Mouse (Mus musculus) cerebellum, adult 2 months (tissue): ENCODE data around the gene Mslnl. TPM values are rescaled to one million over a fixed set of nuclear protein-coding genes. Genes with fewer than 3 reads are reported as not detected.

Experiments used
- DNase-seq, 2 experiments: peaks; one replicate each; pipeline ENCODE4 v3.0.0; 2021
- H3K27ac ChIP-seq: fragments of 200-500 bp; 2 replicates; pipeline ENCODE4 v1.5.1; 2012; ENCODE audit warnings: low read length, control low read depth, inconsistent platforms; ENCODE audit not compliant: insufficient read depth
- H3K27me3 ChIP-seq: fragments of 200-500 bp; 2 replicates; pipeline ENCODE4 v1.6.1; 2012; ENCODE audit warnings: inconsistent platforms, mild to moderate bottlenecking, low read length, moderate library complexity; ENCODE audit not compliant: control insufficient read depth, insufficient read depth
- H3K4me1 ChIP-seq: fragments of 200-500 bp; 2 replicates; pipeline ENCODE4 v1.6.1; 2011; ENCODE audit warnings: low read length; ENCODE audit not compliant: control insufficient read depth, insufficient read depth
- H3K4me3 ChIP-seq: fragments of 200-500 bp; replicated peaks from 2 replicates; pipeline ENCODE3; 2011; ENCODE audit warnings: mild to moderate bottlenecking, low read depth, low read length, control low read depth; ENCODE audit not compliant: insufficient read depth
- CTCF ChIP-seq: fragments of 200-500 bp; IDR thresholded peaks from 2 replicates; pipeline ENCODE4 v1.5.1; 2011; ENCODE audit warnings: low read depth, mild to moderate bottlenecking, control low read depth, low read length, moderate library complexity, borderline replicate concordance; ENCODE audit not compliant: insufficient read depth
- POLR2A ChIP-seq: fragments of 200-500 bp; IDR thresholded peaks from 2 replicates; pipeline ENCODE4 v1.6.1; 2011; ENCODE audit warnings: low read length, control low read depth, borderline replicate concordance; ENCODE audit not compliant: insufficient read depth
- WGBS: fragments of 180-500 bp; shearing (Covaris S2); methylation state at CpG from one replicate; pipeline ENCODE4 v1.1.7; 2018; 5-methylcytosine and 5-hydroxymethylcytosine counted together
- polyA plus RNA-seq: library from polyadenylated mRNA; depleted of rRNA; stranded (reverse); fragments of >200 nt; gene quantifications from 2 replicates; pipeline ENCODE4 v1.2.3, GENCODE M21; 2012

Gene Mslnl
- polyA plus RNA-seq, 1 experiment, result 1.1 TPM

- WGBS, result 80% methylated on average over 6 of the region's 6 CpGs
- H3K4me1 ChIP-seq, result peaks cover 15% of the 10 kb centered on the region
Measured at GRCm38 (mm10) chr17:25781339-25781738, 45.5 kb downstream of the Mslnl start.

GRCm38 (mm10) chr17:25783086-25783485 is 47.2 kb downstream of the Mslnl start:
- 6% methylated on average over 7 of the region's 7 CpGs for WGBS
- peak; percentile 70 to 72 for DNase-seq
- H3K27ac ChIP-seq, result no peak overlapping the region
- no peak for TF ChIP-seq CTCF
- TF ChIP-seq POLR2A, result 0 out of 2 replicates have a peak, but pooled peaks have one; percentile 13
- no peak overlapping the region for H3K4me3 ChIP-seq
- peaks cover 15% of the 10 kb centered on the region for H3K4me1 ChIP-seq
- H3K27me3 ChIP-seq, result no peaks in the 10 kb centered on the region

More at GRCm38 (mm10) chr17:25781339-25781738, 45.5 kb downstream of the Mslnl start:
- DNase-seq, result no peak
- Histone ChIP-seq H3K27me3 (no peaks in the 10 kb centered on the region), H3K4me3 (no peak overlapping the region), H3K27ac (no peak overlapping the region)
- no peak for TF ChIP-seq CTCF
- TF ChIP-seq POLR2A, result no peak

- no peaks in the 10 kb centered on the region for H3K27me3 ChIP-seq
- no peak for DNase-seq
- H3K4me1 ChIP-seq, result peaks cover 15% of the 10 kb centered on the region
- H3K27ac ChIP-seq, result no peak overlapping the region
- 31% methylated on average over 15 of the region's 15 CpGs for WGBS
- TF ChIP-seq POLR2A, result no peak
- TF ChIP-seq CTCF, result no peak
- H3K4me3 ChIP-seq, result peak overlapping the region; percentile 68
Measured at GRCm38 (mm10) chr17:25783861-25784574, 48.2 kb downstream of the Mslnl start.

- H3K27ac ChIP-seq, result peak within 1 kb of the TSS; percentile 27
- no peaks in the 10 kb centered on the region for H3K27me3 ChIP-seq
- peaks cover 15% of the 10 kb centered on the region for H3K4me1 ChIP-seq
- DNase-seq, result peak; percentile 96 to 99
- WGBS, result under 1% methylated on average over 23 of the region's 23 CpGs
- peak within 1 kb of the TSS; percentile 68 for H3K4me3 ChIP-seq
- peak; percentile 97 for TF ChIP-seq POLR2A
- TF ChIP-seq CTCF, result no peak
Measured at GRCm38 (mm10) chr17:25785281-25785745, 49.5 kb downstream of the Mslnl start, which contains the start of gene Haghl. Gene Haghl, minus strand, starts transcription at chr17:25785673.

- no peak for DNase-seq
- 86% methylated on average over 3 of the region's 3 CpGs for WGBS
- Histone ChIP-seq H3K4me3 (peak within 1 kb of the TSS; percentile 68), H3K27ac (no peak within 1 kb of the TSS), H3K27me3 (no peaks in the 10 kb centered on the region), H3K4me1 (peaks cover 15% of the 10 kb centered on the region)
- TF ChIP-seq CTCF (no peak), POLR2A (no peak)
Measured at GRCm38 (mm10) chr17:25786280-25786679, 50.4 kb downstream of the Mslnl start, which contains the start of gene Ccdc78. Gene Ccdc78, plus strand, starts transcription at chr17:25786580.

GRCm38 (mm10) chr17:25786781-25787504 is 51.1 kb downstream of the Mslnl start:
- H3K27me3 ChIP-seq, result no peaks in the 10 kb centered on the region
- no peak overlapping the region for H3K27ac ChIP-seq
- no peak for TF ChIP-seq CTCF
- TF ChIP-seq POLR2A, result no peak
- H3K4me1 ChIP-seq, result peaks cover 15% of the 10 kb centered on the region
- WGBS, result 89% methylated on average over 9 of the region's 9 CpGs
- no peak overlapping the region for H3K4me3 ChIP-seq
- no peak for DNase-seq

GRCm38 (mm10) chr17:25791320-25791842 is 55.5 kb downstream of the Mslnl start:
- Histone ChIP-seq H3K27me3 (no peaks in the 10 kb centered on the region), H3K27ac (no peak overlapping the region), H3K4me1 (peaks cover 8% of the 10 kb centered on the region), H3K4me3 (peak overlapping the region; percentile 91)
- DNase-seq, result peak in 1 of 2 experiments; percentile 53
- TF ChIP-seq POLR2A (no peak), CTCF (no peak)
- 11% methylated on average over 19 of the region's 19 CpGs for WGBS

DNA sequence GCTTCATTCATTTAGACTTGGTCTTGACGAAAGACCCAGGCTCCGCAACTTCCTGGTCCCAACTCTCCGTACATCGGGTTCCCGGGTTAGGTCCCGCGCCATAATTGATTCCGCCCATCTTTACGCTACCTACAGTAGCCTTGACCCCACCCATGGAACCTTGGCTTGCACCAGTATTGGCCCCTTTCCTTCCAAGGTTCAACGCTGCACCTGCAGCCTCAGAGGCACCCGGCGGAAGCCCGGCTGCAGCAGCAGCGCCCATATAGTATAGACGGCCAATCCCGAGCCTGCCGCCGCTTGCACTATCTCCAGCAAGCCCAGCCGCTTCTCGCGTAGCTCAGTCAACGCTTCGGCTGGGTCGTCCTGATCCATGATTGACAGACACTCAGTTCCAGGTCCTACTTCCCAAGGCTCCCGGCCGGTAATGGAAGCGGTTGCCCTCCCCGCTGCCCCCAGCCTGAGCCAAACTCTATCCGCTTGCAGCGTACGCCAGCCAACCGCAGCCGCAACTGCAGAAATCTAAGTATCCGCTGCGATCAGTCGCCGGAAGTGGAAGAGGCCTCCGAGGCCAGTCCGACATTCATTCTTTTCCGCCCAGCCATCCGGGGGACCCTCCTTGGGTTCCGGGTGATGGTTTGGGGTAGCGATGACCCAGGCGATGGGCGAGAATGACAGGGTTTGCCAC is 56.1 kb downstream of the Mslnl start:
- peak; percentile 93 for TF ChIP-seq POLR2A
- TF ChIP-seq CTCF, result no peak
- DNase-seq, result peak; percentile 86 to 92
- H3K27ac ChIP-seq, result peak overlapping the region; percentile 95
- H3K4me1 ChIP-seq, result peaks cover 8% of the 10 kb centered on the region
- under 1% methylated on average over 45 of the region's 45 CpGs for WGBS
- peak overlapping the region; percentile 91 for H3K4me3 ChIP-seq
- H3K27me3 ChIP-seq, result no peaks in the 10 kb centered on the region
